Mouse (Mus musculus) lung, postnatal 4 days (tissue): ENCODE data around the gene Ilf3.
A peak's percentile ranks its signal among the peaks of the same experiment; 100 is the strongest.
"Not testable (repeated sequence)": the region's sequence is repeated elsewhere in the genome, so short reads cannot be mapped to it uniquely, and the experiment has no call there.

Experiments used
- DNase-seq, 2 experiments: peaks; one replicate each; pipeline ENCODE4 v3.0.0; 2021

Gene Ilf3

DNA sequence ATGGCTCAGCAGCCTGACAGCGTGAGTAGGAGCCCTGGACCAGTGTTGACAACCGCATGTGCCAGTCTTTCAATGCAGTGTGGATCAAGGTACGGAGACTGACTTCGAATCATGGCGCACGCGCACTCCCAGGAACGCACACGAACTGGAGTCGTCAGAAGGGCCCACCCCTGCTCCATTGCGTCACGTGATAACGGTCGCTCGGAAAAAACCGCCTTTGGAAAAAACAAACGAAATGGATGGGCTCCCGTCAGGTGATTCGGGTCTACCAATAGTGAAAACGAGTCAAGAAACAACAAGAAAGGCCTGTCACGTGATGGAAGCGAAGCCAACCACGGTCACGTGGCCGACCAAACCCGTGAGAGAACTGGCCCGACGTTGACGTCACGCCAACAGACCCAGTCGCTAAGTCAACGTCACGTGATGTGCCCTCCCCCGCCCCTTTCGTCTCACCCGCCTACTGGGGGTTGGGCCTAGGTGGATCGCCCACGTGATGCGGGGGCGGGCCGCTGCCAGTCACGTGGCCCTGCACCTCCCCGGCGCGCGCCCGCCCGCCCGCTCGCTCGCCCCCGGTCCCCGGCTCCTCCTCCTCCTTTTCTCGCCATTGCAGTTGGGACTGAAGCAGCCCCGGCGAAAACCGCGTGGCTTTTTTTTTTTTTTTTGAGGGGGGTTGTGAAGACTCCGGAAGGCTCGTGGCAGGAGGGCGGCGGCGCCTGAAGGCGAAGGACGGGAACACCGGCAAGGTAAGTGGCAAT is at the start of gene Ilf3:
Gene Ilf3 (plus strand): TSS at position 515 of the 755 bp plus-strand sequence.
- DNase-seq = peak; percentile 100

DNA sequence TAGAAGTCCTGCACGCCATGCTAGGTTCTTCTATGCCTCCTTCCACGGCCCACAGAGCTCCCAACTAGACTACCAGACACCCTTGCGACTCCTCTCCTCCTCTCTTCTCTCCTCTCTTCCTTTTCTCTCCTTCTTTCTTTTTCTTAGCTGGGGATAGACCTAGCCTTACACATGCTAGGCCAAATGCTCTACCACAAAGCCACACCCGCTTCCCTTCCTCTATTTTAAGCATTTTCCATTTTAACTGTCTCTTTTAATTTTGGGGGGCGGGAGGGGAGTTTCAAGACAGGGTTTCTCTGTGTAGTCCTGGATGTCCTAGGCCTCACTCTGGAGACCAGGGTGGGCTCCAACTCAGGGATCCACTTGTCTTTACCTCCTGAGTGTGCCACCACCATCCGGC is 48.9 kb upstream of the Ilf3 start:
- DNase-seq = no peak

DNA sequence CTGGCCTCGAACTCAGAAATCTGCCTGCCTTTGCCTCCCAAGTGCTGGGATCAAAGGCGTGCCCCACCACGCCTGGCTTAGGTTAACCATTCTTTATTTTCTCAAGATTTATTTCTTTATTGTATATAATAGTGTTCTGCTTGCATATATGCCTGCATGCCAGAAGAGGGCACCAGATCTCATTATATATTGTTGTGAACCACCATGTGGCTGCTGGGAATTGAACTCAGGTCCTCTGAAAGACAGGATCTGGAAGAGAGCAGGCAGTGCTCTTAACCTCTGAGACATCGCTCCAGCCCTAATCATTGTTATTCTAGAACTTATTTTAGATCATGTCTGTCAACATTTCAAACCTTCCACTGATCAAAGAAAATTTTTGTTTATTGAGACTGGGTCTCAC is 48.2 kb upstream of the Ilf3 start:
- no peak for DNase-seq

DNA sequence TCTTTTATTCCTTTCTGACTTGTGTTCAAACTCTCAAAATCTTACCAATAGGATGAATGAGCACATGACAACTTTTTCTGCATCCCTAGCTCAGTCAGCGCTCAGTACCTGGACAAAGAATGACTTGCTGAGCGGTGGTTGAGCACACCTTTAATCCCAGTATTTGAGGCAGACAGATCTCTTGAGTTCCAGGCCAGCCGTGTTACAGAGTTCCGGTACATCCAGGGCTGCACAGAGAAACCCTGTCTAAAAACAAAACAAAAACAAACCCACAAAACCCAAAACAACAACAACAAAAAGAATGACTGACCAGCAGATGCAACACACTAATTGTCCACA is 47.4 kb upstream of the Ilf3 start:
- no peak for DNase-seq

DNA sequence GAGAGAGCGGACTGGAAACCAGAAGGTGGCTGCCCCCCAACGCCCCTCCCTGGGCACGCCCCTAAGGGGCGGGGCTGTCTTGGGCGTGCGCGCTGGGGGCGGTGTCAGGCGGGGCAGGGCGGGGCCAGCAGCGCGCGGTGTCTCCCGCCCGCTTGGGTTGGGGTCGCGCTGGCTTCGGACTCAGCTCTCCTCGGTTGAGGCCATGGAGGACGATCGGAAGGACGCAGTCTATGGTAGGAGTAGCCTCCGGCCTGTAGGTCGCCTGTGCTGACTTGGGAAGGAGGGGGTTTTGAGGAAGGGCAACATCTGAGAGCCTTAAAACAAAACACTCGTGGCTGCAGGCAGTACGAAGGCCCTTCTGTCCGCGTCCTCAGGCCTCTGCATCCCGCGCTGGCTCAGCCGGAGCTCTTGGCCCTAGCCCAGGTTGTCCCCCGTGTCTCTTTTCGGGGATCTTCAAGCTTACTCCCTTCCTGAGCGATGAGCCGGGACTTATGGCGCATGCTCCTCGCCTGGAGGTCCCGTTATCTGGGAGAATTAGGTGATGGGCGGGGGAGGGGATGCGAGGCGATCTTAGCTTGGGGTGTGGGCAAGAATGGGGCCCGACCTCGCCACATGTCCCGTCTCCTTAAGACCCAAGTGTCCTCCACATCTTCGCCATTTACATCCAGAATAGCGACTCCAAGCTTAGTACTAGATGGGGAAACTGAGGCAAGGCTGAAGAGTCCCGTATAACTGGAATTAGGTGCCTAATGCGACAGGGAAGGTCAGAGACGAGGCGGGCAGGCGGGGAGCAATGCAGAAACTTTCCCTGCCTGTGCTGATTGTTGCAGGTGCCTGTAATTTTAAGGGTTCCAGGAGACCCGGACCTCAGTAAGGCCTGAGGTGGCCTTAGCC is 46.8 kb upstream of the Ilf3 start, which contains the start of gene Slc44a2:
Gene Slc44a2 (plus strand): TSS at position 80 of the 894 bp plus-strand sequence.
- DNase-seq = peak; percentile 92 to 93

DNA sequence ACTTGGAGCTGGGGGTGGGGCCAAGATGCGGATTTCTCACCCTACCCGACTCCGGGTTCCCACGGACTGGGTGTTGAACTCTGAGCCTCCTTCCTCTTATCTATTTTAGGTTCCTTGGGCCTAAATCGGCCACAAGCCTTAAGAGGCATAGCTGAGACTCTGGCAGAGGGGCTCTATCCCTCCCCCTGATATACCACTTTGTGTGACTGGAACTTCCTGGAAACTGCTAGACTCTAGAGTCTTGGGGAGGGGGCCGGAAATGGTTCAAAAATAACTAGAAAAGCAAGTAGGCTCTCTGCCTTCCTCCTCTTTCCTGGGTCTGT is 46.2 kb upstream of the Ilf3 start:
- DNase-seq = peak; percentile 64 to 67

DNA sequence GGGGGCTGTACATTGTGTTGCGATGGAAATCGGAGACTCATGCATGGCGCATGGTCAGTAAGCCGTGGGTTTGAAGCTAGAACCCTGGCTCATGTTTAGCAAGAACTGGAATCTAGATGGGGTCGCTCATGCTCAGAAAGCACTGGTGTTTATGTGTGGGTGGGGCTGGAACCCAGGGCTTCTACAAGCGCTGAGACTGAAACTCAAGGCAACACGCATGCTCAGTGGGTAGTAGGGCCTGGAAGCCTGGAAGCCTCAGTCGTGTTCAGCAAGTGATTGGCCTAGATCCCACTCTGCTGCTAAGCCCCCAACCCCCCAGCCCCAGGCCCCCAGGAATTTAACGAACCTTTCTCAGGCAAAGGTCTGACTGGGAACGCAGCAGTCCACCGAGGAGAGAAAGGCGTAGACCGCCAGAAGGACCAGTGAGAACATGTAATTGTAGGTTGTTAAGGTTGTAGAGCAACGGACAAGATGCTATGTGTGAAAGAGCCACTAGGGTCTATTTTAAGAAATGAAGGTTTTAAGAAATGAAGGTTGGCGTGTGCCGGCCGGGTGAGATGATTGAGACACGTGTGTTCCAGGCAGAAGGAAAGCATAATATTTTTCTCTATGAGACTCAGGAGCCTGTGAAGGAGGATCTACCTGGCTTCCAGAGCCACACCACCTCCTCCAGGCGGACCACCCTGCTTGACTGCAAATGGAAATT is 45.3 kb upstream of the Ilf3 start:
- DNase-seq = no peak

DNA sequence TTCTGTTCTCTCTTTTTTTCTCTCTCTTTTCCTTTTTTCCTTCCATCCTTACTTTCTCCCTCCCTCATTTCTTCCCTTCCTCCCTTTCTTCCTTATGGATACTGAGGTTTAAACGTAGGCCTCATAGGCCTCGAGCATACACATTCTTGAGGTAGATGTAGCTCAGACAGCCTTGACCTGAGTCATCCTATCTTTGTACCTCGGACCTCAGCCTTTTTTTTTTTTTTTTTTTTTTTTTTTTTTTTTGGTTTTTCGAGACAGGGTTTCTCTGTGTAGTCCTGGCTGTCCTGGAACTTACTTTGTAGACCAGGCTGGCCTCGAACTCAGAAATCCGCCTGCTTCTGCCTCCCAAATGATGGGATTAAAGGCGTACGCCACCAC is 44.8 kb upstream of the Ilf3 start:
- DNase-seq = not testable (repeated sequence)

DNA sequence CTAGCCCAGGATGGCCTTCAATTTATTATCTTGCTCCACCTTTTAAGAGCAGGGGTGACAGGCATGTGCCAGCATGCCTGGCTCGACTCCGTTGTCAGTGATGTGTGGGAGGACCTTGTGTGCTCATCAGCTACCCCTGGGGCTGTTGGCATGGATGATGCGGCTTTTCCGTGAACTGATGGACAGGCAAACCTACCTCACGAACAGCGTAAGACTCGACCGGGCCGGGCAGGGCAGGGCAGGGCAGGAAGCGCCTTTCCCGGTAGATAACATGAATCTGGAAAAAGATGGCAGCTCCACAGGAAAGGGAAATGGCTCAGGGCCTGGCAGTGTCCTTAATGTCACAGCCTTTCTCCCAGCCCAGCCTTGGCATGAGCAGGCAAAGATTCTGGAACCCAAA is 43.4 kb upstream of the Ilf3 start:
- DNase-seq = peak; percentile 58 to 80

DNA sequence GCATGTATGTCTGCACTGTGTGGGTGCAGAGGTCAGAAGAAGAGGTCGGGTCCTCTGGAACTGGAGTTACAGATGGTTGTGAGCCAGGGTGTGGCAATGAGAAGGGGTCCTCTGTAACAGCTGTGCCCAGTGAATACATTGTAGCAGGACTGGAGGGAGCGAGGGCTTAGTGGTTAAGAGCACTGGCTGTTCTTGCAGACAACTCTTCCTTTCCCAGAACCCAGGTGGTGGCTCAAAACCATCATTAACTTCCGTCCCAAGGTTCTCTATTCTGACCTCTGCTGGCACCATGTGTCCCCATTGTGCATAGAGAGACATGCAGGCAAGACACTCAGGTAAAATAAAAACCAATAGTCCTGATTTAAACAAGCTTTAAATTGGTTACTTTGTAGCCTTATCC is 40.1 kb upstream of the Ilf3 start:
- DNase-seq = no peak

DNA sequence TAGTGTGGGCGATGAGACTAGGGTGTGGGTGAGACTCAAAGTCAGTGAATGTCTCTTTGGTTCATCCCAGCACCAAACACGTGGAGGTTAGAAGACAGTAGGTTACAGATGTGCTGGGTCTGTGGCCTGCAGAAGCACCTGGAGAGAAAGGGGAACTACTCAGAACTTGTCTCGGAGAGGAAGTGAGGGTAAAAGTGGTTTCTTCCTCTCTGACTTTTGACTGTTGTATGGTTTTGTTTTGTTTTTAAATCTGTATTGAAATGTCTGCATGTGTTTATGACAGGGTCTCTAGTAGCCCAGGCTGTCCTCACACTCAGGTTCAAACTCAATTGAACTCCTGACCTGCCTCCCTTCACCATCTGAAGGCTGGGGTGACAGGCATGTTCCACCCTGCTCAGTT is 39.6 kb upstream of the Ilf3 start:
- no peak for DNase-seq

DNA sequence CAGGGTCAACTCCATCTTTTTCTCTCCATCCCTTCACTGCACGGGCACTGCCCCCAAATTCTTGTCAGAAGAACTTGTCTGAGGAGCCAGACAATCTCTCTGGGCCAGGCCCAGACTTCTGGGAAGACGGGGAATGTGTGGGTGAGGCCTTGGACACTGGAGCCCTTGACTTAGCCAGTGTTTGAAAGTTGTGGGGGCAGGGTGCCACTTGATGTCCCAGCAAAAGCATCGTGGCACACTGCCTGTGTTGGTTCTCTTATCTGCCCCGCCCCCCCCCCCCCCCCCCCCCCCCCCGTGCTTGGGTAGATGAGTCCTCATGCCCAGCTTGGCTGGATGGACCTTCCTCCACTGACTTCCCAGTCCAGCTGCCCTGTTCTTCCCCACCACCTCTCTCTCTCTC is 38.6 kb upstream of the Ilf3 start:
- peak; percentile 68 to 88 for DNase-seq

DNA sequence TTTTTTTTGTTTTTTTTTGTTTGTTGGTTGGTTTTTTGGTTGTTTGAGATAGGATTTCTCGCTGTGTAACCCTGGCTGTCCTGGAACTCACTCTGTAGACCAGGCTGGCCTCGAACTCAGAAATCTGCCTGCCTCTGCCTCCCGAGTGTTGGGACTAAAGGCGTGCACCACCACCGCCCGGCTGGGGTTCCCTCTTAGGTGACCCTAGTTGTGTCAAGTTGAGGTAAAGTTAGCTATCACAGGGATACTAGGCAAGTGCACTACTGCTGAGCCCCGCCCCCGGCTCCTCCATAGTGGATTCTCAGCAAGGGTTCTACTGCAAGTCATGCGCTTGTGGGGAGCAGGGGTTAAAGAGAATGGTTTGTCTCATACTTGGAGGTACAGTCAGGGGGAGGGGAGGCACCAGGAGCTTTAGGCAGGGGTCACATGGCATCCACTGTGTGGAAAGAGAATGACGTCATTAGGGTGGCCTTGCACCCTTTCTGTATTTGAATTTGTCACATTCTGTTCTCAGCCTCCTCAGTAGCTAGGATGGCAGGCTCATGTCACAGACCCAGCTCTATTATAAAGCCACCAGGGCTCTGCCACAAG is 37.9 kb upstream of the Ilf3 start:
- DNase-seq = no peak

DNA sequence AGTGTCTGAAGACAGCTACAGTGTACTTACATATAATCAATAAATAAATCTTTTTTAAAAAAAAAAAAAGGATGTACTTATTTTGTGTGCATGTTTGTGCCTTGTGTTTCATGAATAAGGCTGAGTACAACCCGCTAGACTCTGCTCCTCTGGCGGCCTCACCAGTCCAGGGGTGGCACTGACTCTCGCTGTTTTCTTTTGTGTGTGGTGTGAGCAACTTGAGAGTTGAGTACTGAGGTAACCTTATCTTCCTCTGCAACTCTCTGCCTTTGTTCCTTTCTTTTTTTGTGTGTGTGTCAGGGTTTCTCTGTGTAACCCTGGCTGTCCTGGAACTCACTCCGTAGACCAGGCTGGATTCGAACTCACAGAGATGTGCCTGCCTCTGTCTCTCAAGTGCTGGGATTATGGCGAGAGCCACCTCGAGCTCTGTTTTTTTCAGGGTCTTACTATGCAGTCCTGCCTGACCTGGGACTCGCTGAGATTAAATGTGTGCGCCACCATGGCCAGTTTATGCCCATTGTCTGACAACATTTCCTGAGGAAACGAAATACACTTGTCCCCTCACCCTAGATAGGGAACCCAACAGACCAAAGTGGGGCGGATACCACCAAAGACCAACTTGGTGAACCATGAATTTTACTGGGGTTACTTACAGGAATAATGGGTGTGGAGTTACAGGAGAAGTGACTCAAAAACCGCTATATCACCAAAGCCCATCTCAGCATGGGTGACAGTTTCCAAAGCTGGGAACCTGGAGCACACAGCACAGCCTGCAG is 36.1 kb upstream of the Ilf3 start:
- DNase-seq = no peak

DNA sequence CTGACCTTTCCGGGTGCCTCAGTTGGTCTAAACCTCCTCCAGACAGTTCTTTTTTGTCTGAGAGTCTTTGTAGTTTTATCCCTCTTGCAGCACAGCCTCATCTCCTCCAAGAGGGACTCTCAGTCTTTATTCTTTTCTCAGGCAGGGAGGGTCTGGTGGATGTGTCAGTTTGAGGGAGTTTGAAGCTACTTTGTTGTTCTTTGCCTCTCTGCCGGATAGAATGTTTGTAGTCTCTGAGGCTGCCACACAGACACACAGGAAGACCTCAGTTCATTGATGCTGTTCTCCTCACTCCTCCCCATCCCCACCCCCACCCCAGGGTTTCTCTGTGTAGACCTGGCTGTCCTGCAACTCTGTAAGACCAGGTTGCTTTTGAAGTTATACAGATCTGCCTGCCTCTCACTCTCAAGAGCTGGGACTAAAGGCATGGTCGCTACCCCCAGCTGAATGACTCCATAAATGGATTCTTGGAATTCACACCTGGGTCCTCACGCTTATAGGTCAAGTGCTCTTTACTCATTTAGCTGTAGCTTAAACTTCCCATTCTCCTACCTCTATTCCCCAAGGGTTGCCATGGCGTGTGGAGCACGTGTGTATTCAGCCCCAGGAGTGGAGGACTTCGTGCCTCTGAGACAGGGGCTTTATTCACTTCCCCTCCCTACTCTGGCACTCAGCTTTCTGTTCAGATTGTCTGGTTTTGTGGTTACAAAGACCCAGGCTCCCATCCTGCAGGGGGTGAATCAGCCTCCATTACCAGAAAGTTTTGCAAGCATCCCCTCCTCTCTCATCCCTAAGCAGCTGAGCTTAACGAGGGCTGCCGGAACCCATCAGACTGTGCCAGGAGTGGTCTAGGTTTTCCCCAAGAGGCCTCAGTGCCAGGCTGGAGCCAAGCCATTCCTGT is 35.3 kb upstream of the Ilf3 start:
- no peak for DNase-seq

DNA sequence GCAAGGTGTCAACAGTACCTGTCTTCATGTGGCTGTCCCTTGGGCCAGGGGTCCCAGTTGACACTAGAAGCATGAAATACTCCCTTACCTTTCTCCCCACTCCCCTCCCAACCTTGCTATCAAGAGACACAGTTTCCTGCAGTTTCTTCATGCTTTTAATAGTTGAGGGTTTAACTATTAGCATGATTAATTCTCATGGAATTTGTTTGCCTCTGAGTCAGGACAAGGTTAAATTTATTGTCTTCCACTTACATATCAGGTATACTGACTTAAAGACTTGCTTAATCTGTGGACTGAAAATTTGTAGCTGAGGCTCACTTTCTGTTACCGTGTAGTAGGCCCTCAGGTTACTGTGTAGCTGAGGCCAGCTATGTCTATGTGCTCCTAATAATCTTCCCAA is 34.1 kb upstream of the Ilf3 start:
- no peak for DNase-seq

DNA sequence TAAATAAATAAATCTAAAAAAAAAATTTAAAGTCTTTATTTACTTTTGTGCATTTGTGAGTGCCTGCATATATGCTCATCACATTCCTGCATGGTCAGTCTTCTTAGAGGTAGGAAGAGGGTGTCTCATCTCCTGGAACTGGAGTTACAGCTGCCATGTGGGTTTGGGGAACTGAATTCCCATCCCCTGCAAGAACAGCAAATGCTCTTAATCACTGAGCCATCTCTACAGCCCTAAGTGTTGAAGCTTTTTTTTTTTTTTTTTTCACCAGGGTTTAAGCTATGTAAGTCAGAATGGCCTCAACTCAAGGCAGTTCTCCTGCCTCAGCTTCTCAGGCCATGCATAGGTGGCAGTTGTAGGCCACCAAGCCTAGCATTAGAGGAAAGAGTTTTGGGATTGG is 32.9 kb upstream of the Ilf3 start:
- DNase-seq = no peak

DNA sequence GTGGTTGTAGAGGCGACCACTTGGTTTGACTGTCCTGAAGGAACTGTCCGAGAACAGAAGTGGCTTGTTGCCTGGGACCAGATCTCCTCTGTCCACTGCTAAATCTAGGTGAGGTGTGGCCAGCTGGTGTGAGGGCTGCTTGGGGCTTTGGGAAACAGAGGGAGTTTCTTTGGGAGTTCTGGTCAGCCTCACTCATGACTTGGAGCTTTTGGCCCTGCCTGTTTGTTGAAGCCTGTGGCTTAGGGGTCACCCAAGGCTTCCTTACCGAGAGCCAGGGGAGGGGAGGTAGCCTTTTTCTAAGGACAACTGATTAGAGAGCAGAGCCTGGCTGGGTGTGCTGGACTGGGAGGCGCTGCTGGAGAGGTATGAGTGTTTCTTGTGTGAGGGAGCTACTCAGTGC is 32.3 kb upstream of the Ilf3 start:
- DNase-seq = no peak

DNA sequence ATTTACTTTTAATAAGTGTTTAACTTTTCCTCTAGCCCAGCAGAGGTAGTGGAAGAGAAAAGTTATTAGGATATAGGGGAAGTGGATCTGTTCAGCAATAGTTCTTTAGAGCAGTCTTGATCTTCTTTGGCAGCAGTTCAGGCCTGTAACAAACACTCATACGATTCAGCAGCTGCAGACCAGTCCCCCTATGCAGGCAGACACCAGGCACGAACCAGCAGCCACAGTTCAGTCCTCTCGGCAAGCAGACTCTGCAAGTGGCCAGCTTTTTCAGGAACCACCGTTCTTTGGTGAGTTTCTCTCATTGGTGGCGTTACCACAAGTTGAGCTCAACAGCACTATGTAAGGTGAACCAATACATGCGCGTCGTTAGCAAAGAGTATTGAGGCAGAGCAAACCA is 31.2 kb upstream of the Ilf3 start:
- no peak for DNase-seq

DNA sequence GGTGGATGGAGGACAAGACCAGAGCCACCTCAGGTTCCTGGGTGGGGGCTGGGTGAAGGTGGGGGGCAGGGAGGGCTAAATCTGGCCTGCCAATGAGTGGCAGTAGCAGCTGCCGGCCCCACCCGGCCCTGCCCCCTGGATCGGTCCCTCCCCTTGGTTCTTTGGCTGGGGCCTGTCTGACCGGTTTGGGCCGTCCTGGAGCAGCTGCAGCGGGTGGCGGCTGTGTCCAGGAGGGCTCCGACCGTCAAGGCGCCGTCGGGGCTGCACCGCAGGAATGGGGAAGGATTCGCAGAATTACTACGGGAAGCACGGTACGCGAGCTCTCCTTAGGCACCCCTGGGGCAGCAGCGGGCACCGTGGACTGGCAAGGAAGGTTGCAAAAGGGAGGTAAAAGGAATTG is 30.0 kb upstream of the Ilf3 start:
- peak; percentile 77 to 86 for DNase-seq

DNA sequence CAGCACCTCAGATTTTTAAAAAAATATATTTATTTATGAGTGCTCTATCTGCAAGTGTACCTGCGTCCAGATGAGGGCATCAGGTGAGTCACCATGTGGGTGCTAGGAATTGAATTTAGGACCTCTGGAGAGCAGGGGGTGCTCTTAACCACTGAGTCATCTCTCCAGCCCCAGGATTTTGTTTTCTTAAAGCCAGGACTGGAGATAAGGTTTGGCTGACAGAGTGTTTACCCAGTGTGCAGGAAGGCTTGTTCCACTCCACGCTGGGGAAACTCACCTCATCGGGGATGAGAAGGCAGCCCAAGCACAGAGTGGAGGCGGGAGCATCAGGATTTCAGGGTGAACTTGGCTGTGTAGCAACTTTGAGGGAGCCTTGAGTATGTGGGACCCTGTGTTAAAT is 27.3 kb upstream of the Ilf3 start:
- no peak for DNase-seq
